Mouse (Mus musculus): Measurements from ENCODE around the gene Bahd1. TPM values are rescaled to one million over a fixed set of nuclear protein-coding genes. Genes with fewer than 3 reads are reported as not detected.

Gene Bahd1
- polyA plus RNA-seq, 1 experiment from 2014 or later, result 6.5 TPM

Other genes starting within 250 kb of the Bahd1 start
- gene Pak6, start 237.1 kb upstream of the Bahd1 start, polyA plus RNA-seq (2015; fragmentation: Nextera tagmentation; extraction: Ambion mirVana), result 26.0 and 36.4 TPM in 2 replicates
- 0.43 and 0.46 TPM in 2 replicates for gene Ankrd63, start 196.4 kb upstream of the Bahd1 start, polyA plus RNA-seq (2015; fragmentation: Nextera tagmentation; extraction: Ambion mirVana)
- 0.63 and 1.2 TPM in 2 replicates for gene Plcb2, start 171.9 kb upstream of the Bahd1 start, polyA plus RNA-seq (2015; fragmentation: Nextera tagmentation; extraction: Ambion mirVana)
- 24.4 and 27.0 TPM in 2 replicates for gene Inafm2, start 154.6 kb upstream of the Bahd1 start, polyA plus RNA-seq (2015; fragmentation: Nextera tagmentation; extraction: Ambion mirVana)
- 1.3 and 1.6 TPM in 2 replicates for gene Ccdc9b, start 137.7 kb upstream of the Bahd1 start, polyA plus RNA-seq (2015; fragmentation: Nextera tagmentation; extraction: Ambion mirVana)
- gene Phgr1, start 127.6 kb upstream of the Bahd1 start, polyA plus RNA-seq (2015; fragmentation: Nextera tagmentation; extraction: Ambion mirVana), result not detected in 2 replicates
- gene Disp2, start 120.7 kb upstream of the Bahd1 start, polyA plus RNA-seq (2015; fragmentation: Nextera tagmentation; extraction: Ambion mirVana), result 27.3 and 36.9 TPM in 2 replicates
- 49.6 and 52.6 TPM in 2 replicates for gene Knstrn, start 86.4 kb upstream of the Bahd1 start, polyA plus RNA-seq (2015; fragmentation: Nextera tagmentation; extraction: Ambion mirVana)
- gene Ivd, start 38.4 kb upstream of the Bahd1 start, polyA plus RNA-seq (2015; fragmentation: Nextera tagmentation; extraction: Ambion mirVana), result 45.2 and 50.4 TPM in 2 replicates
- gene Chst14, start 26.1 kb downstream of the Bahd1 start, polyA plus RNA-seq (2015; fragmentation: Nextera tagmentation; extraction: Ambion mirVana), result 5.4 and 6.1 TPM in 2 replicates
- gene Ccdc32, start 129.0 kb downstream of the Bahd1 start, polyA plus RNA-seq (2015; fragmentation: Nextera tagmentation; extraction: Ambion mirVana), result 41.6 and 46.1 TPM in 2 replicates
- 5.0 and 5.1 TPM in 2 replicates for gene Rpusd2, start 134.4 kb downstream of the Bahd1 start, polyA plus RNA-seq (2015; fragmentation: Nextera tagmentation; extraction: Ambion mirVana)
- 23.9 and 26.2 TPM in 2 replicates for gene Knl1, start 146.7 kb downstream of the Bahd1 start, polyA plus RNA-seq (2015; fragmentation: Nextera tagmentation; extraction: Ambion mirVana)
- 17.6 and 20.3 TPM in 2 replicates for gene Rad51, start 212.4 kb downstream of the Bahd1 start, polyA plus RNA-seq (2015; fragmentation: Nextera tagmentation; extraction: Ambion mirVana)